Mouse (Mus musculus): ENCODE measurements around the gene Arhgef3.

The Arhgef3 gene

DNA sequence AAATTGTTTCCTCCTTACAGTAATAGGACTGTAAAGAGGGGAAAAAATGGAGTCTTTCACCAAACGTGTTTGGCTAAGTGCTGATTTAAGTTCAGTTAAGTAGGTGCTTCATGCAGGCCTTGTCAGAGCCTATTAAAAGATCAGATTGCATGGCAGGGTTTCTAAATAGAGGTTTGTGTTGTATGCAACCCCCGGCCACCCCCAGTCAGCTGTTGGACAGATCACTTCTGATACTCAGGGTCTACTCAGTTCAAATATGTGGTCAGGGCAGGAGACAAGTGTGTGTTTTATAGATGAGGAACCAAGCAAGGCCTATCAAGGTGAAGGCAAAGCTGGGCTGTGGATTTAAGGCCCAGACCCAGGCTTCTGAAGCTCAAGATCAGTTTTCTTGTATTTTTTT is 44.1 kb downstream of the Arhgef3 start:
- no peak for DNase-seq (ENCODE audit: extremely low read depth, low read depth)

DNA sequence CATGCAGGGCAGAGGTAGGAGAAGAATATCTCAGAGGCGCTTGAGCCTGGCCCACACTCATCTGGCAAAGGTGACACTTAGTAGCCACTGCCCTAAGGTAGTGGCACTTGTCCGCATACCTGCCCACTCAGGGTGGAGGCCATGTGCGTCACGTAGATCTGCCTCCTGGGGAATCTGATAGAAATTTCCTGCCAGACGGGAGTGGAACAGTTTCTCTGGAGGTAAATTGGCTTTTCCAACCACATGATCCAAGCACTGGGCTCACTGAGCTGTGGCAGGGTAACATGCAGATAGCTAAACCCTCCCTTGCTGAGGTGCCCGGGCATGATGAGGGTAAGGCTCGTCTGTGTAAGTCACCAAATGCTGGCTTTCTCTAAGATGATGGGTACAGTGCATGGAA is 46.1 kb downstream of the Arhgef3 start:
- no peak for DNase-seq (ENCODE audit: extremely low read depth, low read depth)

DNA sequence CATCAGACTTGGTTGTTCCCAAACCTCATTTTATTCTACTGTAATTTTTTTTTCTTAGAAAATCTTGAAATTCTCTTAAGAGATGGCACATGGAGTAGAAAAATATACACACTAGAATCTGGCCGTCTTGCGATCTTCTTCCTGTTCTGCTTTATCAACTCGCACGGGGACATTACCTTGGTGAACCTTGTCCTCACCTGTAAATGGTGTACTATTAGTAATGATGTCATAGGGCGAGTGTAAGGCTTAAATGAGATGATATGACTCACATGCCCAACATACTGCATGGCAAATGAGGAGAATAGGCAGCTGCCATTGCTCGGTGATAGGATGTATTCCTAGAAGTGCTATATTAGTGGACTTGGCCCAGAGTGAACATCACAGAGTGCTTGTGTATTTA is 49.9 kb downstream of the Arhgef3 start:
- no peak for DNase-seq (ENCODE audit: extremely low read depth, low read depth)

DNA sequence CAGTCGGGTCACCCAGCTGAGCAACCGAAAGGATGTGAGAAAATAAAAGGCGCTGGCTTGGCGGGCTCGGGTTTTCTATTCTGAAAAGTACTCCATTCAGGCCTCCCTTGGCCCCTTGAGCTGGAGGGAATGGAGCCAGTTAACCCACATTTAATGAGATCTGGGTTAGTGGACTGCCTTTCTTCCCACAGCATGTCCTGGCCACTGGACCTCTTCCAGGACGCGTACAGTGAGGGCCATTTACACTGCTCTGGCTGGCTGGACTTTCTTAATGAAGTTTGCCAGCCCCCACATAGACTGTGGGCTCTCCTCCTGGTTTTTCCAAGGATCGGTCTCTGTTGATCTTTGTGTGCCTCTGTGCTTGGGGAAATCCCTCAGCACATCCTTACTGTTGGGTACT is 52.1 kb downstream of the Arhgef3 start:
- no peak for DNase-seq (ENCODE audit: extremely low read depth, low read depth)

DNA sequence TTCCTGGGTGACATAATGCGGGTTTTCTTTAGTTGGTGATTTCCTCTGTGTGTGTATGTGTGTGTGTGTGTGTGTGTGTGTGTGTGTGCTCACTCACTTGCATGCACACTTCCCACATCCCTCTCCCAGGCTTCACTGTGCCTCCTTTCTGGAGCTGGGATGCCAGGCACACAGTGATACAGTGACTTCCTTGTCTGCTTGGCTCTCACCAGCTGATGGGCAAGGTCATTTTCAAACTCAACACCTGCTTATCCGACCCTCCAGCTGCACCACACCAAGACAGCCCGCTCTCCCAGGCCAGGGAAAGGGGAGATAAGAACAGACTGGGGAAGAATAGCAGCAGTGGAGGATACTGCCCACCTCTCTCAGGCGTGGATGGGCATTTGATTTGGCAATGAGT is 52.5 kb downstream of the Arhgef3 start:
- DNase-seq (ENCODE audit: extremely low read depth, low read depth): peak; percentile 48

DNA sequence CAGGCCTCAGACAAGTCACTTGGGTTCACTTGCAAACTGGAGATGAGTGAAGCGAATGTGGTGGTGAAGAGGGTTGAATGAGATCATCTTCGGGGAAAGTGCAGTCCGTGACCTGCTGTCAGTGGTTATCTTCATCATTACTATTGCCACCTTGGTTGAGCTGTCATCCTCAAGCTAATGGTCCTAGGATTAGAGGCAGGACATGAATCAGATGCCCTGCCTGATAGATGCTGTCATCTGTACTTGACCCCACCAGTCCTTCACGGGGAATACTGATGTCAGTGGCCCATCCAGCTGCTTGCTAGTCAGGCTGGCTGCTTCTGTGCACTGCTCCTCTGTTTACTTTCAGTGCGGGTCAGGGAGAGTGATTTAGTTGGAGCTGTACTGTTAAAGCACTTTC is 53.7 kb downstream of the Arhgef3 start:
- DNase-seq (ENCODE audit: extremely low read depth, low read depth): no peak

DNA sequence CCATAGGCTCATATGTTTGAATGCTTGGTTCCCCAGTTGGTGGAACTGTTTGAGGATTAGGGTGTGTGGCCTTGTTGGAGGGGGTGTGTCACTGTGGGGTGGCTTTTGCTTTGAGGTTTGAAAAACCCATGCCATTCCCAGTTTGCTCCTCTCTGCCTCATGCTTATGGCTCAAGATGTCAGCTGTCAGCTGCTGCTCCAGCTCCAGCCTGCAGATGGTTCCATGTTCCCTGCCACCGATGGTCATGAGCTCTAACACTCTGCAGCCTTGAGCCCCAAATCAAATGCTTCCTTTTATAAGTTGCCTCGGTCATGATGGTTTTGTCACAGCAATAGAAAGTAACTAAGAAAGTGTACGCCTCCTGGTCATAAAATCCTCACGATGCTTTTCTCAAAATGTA is 54.6 kb downstream of the Arhgef3 start:
- no peak for DNase-seq (ENCODE audit: extremely low read depth, low read depth)

DNA sequence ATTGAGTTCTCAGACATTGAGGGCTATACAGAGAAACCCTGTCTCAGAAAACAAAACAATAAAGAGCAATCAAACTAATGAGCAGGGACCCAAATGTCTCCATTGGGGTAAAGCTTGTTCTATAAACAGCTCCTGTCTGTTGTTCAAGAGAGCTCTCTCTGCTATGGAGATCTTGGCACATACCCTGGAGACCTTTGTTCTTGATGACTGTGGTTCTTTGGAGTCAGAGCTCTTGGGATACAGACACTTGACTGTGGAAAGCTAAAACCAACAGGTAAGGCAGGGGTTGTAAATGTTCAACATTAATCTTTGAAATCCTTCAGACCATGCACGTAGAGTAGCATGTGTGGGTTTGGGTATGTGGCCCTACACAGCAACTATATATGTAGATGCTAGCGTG is 55.7 kb downstream of the Arhgef3 start:
- no peak for DNase-seq (ENCODE audit: extremely low read depth, low read depth)

DNA sequence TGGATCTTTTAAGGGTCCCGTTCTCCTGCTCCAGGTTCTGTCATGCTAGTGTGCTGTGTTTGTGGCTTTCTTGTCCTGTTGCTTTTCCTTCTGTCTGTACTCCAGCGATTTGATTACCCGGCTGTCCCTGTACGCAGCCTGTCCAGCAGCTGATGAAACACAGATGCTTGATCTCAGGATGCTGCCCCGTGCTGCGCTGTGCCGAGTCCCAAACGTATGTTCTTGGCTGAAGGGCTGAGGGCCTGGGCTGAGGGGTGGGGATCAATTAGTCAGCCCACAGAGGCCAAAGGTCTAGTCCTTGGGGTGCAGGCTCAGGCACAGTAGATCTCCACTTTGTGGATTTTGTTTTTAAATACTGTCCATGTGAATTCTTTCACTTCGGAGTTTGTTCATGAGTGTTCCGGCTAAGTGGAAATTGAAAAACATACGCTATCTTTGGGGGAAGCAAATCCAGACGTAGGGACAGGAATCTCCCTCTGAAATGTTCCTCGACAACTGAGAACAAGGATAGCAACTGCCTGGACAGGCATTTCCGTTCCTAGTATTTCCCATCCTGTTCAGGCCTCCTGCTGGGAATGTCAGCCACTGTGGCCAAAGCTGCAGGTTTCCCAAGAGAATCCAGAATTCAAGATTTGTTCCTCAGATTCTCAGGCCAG is 56.6 kb downstream of the Arhgef3 start:
- no peak for DNase-seq (ENCODE audit: extremely low read depth, low read depth)

DNA sequence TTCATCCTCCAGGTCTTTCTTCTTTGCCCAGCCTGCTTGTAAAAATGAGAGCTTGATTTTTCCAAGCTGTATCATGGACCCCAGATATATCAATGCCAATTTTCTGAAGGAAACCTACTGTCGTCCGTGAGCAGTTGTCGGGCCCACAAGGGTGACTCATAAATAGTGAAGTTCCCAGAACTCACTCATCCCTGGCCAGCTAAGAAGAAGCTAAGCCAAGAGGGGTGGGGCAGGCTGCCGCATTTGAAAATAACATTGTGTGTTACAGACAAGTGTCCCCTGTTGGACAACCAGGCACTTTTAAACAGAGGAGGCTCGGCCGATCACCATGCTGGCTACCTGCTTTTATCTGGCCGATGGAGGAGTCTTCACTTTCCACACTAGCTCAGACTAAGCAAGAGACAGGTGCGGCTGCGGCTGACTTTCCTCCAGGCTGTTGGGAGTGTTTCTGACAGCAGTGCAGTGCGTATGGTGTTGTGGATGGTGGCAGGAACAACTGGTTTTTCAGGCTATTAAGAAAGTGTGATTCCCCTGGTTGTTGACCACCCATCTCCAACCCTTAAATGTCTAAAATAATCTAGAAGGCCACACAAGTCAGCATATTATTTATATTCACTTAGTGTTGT is 58.6 kb downstream of the Arhgef3 start:
- DNase-seq (ENCODE audit: extremely low read depth, low read depth): no peak

DNA sequence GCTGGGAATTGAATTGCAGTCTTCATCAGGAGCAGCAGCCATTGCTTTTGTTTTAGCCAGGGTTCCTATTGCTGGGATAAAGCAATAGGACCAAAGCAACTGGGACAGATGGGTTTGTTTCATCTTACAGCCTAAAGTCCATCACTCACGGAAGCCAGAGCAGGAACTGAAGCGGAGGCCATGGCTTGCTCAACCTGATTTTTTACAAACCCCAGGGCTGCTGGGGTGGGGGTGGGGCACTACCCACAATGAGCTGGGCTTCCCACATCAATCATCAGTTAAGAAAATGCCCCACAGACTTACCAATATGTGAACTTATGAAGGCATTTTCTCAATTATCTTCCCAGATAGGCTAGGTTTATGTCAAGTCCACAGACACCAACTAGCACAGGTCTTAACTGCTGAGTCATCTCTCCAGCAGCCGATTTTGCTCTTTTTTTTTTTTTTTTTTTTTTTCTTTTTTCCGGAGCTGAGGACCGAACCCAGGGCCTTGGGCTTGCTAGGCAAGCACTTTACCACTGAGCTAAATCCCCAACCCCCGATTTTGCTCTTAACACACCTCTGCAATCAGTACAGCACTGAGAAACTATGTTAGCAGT is 59.6 kb downstream of the Arhgef3 start:
- no peak for DNase-seq (ENCODE audit: extremely low read depth, low read depth)

DNA sequence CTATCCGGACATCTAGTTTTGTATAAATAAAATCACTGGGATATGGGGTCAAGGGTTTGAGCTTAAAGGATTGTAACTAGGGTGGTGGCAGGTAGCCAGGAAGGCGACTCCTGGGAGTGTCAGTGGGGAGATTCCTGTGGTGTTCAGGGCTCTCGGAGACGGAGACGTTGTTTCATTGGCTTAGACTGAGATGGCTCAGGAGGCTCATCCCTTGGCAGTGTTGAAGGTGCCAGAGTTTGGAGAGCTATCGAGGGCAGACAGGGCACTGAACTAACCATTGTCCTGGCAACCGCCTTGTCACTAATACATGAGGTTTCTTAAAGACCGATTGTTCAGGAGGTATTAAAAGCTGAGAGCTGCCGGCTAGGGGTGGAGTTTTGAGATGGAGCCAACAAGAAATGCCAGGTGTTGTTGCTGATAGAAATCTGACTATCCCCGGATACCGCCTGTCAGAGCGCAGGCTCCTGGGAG is 60.2 kb downstream of the Arhgef3 start:
- no peak for DNase-seq (ENCODE audit: extremely low read depth, low read depth)

DNA sequence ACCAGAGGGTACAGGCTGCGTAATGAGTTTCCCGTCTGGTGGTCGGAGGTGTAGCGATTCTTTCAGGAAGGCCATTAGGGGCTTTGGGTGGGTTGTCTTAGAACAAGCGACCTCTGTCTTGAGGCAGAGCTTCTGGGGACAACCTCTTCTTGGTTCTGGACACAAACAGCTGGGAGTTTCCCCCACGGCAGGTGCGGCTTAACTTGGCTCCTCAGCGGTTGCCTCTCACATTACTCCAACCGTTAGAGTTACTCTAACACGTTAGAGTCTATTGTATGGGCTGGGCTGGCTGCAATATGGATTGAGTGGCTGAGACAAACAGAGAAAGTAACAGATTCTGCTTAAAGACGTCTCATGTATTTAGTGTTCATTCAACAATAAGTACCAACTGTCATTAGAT is 60.6 kb downstream of the Arhgef3 start:
- DNase-seq (ENCODE audit: extremely low read depth, low read depth): no peak

DNA sequence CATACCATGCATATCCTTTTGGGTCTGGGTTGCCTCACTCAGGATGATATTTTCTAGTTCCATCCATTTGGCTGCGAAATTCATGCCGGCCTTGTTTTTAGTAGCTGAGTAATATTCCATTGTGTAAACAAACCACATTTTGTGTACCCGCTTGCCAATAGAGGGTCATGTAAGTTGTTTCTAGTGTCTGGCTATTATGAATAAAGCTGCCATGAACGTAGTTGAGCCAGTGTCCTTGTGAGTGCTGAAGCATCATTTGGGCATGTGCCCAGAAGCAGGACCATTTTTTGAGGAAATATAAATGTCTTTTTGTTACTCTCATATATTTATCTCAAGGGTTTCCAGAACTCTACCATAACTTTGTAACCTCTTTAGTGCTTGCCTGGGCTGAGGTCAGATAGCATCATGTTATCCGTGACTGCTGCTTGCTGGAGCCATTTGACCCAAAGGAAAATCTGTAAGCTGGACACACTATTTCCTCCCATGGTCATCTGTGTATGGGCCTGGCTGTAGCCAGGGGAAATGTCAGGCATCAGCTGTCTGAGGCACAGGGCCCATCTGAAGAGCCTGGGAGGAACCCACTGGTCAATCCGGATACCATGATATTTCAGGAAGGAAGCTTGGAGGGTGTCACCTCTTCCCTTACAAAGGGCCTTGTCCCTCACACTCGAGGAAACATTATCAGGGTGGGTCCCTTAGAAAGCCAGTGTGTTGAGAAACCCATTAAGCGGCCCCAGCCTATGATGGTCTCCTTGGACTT is 63.3 kb downstream of the Arhgef3 start:
- no peak for DNase-seq (ENCODE audit: extremely low read depth, low read depth)

DNA sequence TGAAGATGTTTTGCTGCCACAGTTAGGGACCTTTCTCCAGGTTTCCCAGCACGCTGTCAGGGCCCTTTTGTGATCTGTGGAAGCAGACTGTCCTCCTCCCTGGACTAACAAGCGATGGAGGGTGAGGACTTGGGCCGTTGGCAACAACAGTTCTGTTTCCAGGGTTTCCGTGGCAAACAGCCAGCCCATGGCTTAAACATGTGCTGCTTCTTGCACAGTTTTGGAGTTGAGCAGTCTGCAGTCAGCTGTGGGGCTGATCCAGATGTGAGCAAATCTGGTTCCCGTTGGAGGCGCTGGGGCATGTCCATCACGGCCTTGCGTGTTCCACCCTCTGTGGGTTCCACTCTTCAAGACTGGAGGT is 63.8 kb downstream of the Arhgef3 start:
- DNase-seq (ENCODE audit: extremely low read depth, low read depth): no peak

DNA sequence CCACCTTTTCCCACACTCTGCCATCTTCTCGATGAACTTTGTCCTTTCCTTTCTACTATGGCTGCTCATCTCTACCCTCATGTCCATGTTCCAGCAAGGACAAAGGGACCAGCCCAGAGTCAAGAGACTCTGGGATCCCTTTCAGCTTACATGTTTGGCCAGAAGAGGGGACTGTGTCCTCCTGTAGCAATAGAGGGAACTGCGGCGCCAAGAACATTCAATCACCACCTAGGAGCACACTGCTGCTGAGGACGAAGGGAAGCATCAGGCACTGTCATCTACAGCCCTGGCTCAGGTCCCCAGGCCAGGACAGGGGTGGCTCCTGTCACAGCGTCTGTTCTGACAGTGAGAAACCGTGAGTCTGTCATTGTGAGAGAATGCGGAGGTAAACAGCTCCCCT is 65.1 kb downstream of the Arhgef3 start:
- no peak for DNase-seq (ENCODE audit: extremely low read depth, low read depth)

DNA sequence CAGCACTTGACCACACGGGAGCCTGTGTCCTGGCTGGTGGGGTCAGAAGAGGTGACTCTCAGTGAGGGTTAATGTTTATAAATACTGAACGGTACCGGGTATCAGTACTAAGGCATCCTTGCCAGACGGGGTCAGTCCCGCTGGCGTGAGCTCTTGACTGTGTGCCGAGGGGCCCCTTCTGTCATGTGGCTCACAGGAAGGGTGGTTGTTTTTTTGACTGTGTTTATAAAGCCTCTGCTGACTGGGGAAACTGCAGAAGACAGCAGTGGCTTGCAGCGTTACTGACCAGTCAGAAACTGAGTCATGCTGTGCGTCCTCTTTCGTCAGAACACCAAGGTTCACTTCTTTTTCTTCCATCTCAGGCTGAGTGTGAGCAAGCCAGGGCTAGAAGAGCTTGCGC is 67.4 kb downstream of the Arhgef3 start:
- no peak for DNase-seq (ENCODE audit: extremely low read depth, low read depth)

DNA sequence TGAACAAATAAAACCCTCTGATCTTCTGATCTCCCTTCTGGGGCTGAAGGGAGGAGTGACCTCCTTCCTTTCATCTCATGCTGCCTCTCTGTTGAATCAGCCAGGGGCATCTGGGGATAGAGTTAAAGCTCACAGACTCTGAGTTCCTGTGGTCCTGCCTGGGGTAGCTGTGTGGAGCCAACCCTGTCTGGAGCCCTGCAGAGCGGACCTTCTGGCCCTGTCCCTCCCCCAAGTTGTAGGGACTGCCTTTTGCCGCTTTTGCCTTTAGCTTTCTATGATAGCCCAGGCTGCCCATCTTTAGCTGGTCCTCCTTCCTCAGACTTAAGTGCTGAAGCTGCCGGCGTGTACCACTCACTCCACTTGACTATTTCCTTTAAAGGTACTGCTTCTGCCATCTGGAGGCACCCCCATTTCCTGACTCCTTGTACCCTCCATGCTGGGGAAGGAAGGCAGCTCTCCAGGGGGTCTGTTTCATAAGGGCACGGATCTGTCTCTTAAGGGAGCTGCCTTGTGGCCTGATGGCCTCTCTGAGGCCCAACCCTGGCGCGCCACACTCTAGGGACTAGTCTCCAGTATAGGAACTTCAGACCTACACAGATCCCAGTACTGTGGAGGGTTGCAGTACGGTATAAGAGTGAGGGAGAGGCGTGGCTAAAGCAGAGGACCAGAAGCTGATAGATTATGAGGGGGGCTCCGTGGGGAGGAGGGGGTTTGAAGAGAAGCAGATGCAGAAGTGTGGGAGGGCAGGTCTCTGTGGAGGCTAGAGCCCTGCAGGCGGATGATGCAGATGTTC is 68.1 kb downstream of the Arhgef3 start:
- no peak for DNase-seq (ENCODE audit: extremely low read depth, low read depth)

DNA sequence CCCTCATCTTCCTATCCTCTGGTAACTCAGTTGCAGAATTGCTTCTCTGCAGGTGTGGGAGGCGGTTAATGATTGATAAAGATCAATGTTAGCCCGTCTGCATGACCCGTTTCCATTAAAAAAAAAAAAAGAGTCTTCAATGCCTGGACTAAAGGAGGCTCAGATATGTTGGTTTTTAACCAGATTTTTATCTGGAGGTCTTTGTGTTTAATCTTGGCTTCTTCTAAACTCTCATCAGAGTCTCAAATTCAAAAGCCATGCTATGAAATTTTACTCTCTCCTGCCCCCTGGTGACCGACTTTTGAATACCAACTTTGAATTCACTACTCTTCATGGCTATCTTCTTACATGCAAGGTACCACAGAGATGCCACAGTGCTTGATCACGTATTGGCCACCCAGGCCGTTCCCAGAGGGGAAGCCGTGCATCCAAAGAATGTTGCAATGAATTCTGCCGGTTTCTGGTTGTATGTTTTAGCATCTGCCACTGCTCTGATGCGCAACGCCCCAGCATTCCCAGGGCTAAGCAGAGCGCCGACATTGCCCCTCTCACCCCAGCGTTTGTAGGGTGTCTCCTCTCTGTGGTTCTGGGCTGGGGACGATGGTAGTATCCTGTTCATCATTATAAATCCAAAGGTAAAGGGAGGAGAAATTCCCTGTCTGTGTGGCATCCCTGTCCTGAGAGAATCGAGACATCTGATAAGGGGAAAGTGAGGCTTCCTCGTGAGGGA is 69.0 kb downstream of the Arhgef3 start:
- DNase-seq (ENCODE audit: extremely low read depth, low read depth): peak; percentile 33

DNA sequence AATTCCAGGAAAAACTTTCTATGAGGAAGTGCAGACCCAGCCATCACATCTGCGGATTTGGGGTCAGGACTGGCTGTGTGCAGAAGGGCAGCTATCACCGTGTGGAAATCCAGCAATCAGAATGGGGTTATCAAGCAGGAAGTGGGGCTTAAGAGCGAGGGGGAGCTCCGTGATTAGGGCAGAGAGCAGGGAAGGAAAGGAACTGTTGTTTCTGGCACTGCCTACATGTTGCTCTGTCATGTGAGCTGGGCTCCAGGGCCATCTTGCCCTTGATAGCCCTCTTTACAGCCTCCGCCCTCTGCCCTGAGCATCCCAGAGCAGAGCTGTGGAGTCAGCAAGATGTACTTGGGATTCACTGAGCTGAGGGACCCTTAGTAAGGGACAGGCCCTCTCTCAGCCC is 71.2 kb downstream of the Arhgef3 start:
- DNase-seq (ENCODE audit: extremely low read depth, low read depth): no peak

DNA sequence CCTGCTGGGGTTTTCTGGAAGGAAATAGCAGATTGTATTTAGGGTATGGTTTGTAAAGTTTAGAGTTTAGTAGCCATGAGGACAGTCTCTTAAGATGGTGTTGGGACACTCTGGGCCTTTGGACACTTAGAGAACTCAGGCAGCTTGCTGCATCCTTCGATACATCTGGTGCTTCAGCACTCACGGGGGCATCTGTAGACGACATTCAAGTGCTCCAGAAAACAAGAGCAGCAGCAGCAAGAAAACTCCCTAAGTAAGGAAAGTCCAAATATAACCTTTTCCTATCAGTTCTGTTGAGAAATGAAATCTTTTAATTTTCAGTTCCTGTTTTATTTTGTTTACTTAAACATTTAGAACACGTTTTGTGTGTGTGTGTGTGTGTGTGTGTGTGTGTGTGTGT is 71.9 kb downstream of the Arhgef3 start:
- no peak for DNase-seq (ENCODE audit: extremely low read depth, low read depth)

All from MEL-GATA-1-ER (cell line).